Mouse (Mus musculus): ENCODE results near the gene Etnk2.

Gene Etnk2

DNA sequence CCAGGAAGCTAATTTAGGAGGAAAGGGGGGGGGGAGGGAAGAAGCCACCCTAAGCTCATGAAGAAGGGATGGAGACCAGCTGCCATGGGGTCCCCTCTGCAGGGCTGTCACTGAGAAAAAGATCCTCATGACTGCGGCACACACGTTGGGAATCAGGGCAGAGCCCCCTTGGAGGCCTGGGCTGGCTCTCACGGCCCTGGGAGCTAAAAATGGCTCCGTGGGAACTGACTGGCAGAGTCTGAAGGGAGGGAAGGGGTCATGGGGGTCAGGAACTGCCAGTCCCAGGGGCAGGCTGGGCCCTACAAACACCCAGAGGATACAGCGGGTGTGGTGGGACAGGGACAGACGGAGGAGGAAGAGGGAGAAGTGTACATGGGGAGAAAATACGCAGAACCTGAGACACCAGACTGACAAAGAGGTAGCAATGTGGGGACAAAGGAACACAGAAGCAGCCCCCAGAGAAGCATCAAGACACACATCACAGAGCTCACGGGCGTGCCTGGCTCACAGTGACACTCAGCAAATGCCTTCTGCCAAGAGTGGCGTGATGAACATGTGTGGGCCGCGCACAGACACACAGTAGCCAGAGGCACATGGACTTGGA is 19.3 kb downstream of the Etnk2 start:
- no peak for DNase-seq (ENCODE audit: extremely low spot score)

DNA sequence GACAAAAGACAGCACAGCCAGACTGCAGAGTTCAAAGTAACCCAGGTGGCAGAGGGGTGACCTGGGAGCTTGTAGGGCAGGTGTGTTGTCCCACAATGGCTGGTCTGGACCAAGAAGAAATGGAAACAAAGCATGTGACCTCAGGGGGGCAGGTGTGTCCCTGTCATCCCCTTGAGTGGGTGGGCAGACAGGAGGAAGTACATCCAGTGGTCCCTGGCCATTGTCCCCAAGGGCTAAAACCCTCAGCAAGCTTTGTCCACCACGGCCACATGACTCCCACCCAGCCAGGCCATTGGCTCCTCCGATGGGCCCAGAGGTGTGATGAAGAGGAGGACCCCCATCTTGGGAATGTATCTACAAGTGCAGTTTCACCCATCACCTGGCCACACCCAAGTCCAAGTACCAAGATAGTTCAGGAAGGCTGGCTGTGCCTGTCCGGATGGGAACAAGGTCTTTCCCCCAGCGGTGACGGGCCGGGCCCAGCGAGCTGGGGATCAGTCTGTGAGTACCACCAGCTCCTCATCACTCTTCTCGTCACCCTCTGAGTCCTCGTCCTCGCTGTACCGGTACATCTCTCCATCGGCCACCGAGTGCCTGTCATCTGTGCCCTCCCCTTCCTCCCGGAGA is 19.9 kb downstream of the Etnk2 start:
- DNase-seq (ENCODE audit: extremely low spot score): no peak

DNA sequence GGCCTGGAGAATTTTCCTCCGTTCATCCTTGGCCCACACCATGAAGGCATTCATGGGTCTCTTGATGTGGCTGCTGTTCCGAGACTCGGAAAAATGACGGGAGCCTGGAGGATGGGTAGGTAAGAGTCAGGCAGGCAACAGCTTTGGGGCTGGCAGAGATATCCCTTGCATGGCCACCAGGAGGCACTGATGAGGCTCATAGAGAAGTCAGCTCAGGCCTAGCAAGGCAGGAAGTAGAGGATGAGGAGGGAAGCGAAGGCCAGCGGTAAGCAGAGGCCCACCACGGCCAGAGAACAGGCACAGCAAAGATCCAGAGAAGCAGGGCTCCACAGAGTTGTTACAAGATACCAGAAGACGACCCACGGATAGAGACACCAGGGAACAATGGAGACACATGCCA is 22.1 kb downstream of the Etnk2 start:
- DNase-seq (ENCODE audit: extremely low spot score): peak; percentile 80

DNA sequence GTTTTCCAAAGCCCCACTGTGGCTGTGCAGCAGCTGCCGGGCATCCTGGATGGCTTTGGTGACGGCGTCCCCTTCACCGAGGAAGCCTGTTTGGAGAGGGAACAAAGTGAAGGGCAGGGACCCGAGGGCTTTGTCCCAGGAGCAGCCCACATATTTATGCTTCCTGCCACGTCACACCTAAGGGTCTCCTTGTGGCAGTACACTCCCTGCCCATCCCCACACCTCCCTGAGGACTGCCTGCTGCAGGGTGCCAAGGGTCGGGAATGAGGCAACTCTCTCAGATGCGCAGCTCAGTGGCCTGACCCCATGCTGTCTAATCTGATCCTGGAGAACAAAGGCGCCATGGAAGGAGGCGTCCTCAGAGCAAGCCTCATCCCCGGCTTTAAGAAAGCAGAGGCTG is 22.8 kb downstream of the Etnk2 start:
- no peak for DNase-seq (ENCODE audit: extremely low spot score)

DNA sequence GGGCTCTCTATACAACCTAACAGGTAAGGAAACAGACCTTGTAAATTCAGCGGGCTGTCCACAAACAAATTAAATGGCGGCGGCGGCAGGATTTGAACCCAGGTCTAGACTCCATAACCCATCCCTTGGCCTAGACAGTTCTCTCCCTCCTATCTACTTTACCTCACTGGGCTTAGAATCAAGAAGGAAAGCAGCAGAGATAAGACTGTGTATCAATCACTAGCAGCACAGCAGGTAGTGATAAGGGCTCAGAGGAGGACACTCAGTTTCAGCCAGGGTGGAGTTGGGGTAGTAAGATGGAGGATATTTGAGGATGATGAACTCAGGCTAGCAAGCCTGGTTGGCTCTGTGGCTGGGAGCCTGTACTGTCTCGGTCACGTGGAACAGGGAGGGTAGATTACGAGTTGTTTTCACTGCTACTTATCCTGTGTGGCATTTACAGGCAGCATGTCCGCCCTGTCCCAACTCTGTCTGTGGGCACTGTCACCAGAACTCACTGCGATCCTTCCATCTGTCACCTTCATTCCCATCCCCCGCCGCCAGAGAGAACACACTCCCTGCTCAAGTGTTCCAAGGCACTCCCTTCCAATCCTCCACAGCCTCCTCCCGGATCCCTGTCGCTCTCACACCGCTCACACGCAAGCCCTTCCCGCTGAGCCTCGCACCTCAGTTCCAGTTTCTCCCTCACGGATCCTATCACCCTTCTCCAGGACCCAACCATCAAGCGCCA is 24.3 kb downstream of the Etnk2 start:
- no peak for DNase-seq (ENCODE audit: extremely low spot score)

DNA sequence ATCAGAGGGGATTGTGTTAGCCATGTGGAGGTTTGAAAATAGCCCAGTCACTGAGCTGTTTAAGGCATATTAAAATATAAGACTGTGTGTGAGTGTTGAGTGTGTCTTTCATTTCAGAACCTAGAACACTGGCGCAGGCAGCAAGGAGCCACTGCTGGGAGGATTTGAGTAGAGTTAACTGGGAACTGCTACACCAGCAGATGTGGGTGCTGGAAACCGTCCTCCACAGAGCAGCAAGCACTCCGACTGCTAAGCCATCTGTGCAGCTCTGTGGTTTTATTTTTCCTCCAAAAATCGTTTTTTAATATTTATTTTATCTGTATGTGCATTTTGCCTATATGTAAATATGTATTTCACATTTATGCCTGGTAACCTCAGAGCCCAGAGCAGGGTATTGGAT is 31.3 kb downstream of the Etnk2 start:
- no peak for DNase-seq (ENCODE audit: extremely low spot score)

DNA sequence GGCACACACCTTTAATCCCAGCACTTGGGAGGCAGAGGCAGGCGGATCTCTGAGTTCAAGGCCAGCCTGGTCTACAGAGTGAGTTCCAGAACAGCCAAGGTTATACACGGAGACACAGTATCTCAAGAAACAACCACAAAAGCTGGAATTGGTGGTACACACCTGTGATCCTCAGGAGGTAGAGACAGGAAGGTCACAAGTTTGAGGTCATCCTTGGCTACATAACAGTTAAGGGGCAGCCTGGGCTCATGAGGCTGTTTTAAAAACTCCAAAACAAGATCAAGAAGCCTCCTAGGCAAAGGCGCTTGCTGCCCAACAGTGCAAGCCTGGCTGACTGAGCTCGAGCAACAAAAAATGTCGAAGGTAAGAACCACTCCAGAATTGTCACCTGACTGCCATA is 33.3 kb downstream of the Etnk2 start:
- no peak for DNase-seq (ENCODE audit: extremely low spot score)

DNA sequence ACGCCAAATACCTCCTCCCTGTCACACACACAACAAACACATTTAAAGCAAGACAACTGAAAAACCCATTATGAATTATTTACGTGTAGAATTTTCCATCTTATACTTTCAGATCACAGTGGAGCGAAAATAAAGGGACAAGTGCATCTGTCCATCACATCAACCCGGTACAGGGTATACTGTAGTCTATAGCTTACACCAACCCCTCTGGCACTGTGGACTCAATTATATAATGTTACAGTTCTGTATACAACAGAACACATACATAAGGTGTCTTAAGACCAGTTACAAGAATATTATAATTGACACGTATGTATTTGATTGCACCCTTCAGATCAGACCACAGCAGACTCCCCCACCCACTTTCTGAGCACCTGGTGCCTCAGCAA is 33.7 kb downstream of the Etnk2 start:
- no peak for DNase-seq (ENCODE audit: extremely low spot score)

DNA sequence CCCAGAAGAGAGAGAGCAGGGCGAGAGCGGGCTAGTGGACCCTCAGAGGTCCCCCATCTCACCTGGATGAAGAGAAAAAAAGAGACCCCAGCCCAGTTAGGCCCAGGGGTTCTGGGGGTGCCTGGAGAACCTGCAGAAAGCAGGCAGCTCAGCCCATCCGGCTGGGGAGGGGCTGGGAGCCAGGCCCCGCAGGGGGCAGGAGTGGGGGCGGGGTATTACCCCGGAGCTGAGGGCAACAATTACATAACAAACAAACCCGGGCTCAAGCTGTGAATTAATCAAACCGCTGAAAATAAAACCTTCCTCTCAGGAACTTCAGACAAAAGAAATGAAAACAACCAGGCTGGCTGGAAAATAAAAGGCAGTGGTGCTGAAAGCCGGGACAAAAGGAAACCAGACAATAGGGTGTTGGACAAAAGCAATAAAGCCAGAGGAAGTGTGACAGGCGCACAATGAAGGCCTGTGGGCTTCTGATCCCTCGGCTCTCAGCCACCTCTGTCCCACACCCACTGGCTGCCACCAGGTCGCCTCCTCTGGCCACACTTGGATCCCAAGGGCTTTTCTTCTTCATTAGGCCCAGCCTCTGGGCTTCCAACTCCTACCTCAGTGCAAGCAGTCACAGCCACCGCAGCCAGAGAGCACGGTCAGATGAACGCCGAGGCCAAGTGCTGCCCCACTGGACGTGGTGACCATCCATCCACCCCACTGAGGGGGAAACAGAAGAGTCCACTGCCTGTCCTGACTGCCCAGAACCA is 34.3 kb downstream of the Etnk2 start:
- DNase-seq (ENCODE audit: extremely low spot score): peak; percentile 76

DNA sequence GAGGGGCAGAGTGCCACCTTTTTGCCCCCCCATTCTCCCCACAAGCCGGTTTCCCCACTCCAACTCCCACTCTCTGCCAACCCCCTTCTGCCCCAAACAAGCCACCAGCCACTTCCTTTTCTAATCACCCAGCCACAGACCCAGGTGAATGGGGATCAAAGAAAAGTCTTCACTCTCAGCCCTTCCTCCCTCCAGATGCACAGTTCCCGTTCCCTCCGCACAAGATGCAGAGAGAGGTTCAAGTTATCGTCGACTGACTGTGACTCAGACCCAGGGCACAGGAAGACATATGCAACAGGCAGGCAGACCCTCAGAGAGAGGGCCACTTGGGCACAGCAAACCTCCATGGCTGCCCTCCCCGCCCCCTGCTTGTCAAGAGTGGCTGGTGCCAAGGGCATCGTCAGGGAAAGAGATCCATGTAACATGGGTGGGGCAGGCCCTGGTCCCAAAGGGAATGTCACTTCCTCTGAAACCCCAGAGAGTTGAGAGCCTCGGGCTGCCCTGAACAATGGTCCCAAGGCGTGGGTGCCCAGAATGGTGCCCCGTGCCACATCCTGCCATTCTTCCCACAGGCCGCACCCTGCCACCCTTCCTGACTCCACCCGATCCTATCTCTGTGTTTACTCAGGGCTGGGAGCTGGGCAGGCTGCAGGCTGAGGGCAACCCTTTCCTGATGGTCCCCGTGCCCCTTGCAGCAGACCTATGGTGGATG is 36.8 kb downstream of the Etnk2 start:
- DNase-seq (ENCODE audit: extremely low spot score): no peak

DNA sequence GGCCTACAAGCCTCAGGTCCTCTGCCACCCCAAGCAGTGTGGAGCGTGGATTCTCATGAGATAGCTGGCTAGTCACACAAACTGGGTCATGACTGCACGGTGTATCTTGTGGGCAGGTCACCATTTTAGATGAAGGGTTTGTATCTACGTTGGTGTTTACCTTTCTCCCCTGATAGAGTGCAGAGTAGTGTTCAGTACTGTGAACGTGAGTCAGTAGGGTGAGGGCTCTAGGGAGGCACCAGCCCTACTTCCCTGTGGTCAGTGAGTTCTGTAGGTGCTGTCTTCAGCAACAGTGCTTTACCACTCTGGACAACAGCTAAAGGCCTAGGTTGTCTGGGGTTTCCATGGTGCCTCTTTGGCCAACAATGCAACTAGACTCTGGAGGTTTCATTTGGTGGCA is 40.6 kb downstream of the Etnk2 start:
- DNase-seq (ENCODE audit: extremely low spot score): no peak

DNA sequence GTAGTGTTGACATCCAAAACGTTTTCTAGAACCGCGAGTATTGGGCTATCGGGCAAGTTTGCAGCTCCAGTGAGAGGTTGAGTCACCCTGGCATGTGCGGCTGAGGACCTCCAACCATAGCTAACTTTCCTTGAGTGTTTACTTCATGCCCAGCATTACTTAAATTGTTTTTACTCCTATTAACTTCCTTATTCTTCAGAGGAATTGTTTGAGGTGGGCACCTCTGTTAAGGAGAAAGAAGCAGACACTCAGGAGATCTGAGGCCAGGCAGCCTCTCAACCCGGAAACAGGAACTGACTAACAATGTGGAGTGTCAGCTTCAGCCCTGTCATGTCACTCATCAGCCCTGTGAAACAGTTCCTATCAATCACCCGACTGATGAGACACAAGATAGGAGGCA is 43.2 kb downstream of the Etnk2 start:
- DNase-seq (ENCODE audit: extremely low spot score): no peak

DNA sequence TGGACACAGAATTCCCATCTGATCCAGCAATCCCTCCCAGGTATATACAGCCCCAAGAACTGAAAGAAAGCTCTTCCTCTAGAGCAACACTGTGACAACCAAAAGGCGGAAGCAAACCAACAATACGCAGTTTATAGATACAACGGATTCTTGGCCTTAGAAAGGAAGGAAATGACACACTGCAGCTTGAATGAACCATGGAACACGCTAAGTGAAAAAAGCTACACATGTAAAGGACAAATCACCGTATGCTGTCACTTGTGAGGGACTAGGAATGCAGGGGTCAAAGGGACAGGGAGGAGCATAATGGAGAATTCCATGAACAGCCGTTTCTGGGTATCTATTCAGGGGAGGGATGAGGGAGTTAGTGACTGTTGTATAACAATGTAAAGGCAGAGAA is 44.1 kb downstream of the Etnk2 start:
- no peak for DNase-seq (ENCODE audit: extremely low spot score)

DNA sequence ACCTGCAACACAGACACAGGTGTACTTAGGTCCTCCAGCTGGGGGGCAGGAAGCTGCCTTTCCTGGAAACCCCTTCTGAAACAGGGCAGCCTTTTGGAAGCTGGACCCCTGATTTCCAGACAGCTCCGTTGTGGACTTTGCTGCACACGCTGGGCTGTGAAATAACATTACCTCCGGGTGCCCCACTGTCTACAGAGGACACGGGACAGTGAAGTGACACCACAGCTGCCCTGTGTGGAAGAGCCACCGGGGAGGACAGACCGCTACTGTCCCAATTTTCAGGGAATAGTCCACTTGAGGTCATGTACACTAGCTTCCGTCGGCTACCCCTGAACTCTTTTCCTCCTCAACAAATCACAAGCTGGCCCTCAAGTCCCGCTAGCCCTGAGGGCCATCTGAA is 44.9 kb downstream of the Etnk2 start:
- no peak for DNase-seq (ENCODE audit: extremely low spot score)

DNA sequence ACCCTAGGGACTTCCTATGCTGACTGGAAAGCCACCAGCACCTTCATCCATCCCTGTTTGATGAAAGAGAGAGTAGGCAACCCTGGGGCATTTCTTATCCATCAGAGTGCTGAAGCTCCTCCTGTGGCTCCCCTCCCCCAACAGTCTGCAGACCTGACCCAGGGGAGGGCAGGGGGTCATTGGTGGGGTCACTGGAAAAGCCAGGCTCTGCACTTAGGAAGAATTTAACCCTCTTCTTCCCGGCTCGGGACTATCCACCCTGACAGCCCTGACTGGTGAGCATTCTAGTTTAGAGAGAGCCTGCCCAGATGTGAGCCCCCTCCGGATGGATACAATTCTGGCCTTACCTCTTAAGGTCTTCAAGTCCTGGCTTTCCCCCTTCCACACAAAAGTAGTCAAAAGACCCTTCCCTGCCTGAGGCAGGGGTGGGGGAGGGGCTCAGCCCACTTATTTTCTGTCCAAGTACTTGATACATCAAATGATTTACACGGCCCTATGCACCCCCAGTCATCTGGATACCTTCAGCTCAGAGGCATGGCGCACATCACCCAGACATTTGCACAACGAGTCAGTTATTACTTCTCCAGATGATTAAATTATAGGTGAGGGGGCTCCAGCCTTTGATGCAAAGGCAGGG is 45.6 kb downstream of the Etnk2 start:
- peak; percentile 95 for DNase-seq (ENCODE audit: extremely low spot score)

DNA sequence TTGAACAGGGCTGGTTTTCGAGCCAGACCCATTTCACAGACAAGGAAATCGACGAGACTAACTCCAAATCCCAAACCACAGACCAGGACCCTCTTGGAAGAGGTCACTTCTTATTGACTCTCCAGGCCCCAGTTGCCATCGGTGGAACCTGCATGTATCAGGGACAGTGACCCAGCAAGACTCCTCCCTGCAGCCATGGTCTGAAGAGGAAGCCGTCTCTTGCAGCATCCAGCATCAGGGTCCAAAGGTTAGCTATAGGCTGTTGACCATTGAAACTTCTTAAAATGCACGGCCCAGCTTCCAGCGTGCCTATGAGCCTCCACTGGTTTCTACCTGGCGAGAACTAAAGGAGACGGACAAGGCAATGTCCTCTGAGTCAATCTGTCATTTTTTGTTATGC is 46.4 kb downstream of the Etnk2 start:
- no peak for DNase-seq (ENCODE audit: extremely low spot score)

DNA sequence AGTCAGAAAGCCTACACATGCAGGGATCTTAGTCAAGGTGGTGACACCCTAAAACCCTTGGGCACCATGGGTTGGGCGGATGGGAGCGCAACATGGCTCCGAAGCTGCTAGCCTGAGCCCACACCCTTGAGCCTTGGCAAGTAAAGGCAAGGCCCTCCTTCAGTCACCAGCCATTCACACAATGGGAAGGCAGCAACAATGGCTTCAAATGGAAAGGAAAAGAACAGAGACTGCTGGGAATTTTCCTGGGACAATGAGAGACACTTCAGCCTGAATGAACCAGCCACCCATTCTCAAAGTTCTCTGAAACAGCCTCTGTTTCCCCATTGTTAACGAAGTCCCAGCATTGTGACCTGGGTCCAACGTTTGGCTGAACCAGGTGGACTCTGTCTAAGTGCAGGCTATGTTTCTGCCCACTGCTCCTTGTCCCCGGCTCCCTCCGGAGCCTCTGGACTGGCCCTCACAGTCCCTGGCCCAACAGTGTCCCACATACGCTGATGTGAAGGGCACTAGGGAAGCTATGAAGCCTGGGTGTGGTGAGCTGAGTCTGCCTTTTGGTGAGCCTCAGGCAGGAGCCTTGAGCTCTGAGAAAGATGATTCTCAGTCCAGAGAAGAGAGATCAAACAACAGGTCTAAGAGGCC is 48.3 kb downstream of the Etnk2 start:
- DNase-seq (ENCODE audit: extremely low spot score): no peak

DNA sequence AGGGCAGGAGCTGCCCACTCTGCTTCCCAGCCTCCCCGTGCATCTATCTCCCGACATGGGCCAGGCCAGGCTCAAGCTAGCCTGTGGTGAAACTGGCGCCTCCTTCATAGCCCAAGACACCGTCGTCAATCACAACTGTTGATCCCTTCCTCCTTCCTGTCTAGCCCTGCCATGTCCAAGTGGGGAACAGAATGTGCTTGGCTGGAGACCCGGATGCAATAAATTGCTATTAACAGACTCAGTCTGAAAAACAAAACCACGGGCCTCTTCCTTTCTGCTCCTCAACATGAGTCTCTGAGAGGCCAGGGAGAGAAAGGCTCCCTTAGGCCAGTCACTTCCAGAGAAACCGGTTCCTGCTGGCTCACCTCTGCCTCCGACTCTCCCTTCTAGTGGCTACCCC is 49.6 kb downstream of the Etnk2 start:
- DNase-seq (ENCODE audit: extremely low spot score): no peak

DNA sequence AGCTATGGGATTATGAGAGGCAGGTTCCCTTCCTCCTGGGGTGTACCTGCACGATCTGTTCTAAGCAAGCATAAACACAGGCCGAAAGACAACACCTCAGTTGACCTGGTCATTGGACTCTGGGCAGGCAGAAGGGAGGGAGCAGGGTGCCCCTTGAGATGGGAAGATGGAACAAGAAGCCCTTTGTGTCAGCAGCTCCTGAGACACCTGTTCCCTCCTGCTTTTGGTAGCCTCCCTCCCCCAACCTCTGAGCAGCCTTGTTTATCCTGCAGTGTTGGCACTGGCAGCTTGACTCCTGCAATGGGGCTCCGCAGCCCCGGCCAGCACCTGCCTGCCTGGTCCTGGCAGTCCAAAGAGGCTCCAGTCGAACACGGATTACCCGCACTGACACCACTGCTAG is 51.7 kb downstream of the Etnk2 start:
- DNase-seq (ENCODE audit: extremely low spot score): no peak

DNA sequence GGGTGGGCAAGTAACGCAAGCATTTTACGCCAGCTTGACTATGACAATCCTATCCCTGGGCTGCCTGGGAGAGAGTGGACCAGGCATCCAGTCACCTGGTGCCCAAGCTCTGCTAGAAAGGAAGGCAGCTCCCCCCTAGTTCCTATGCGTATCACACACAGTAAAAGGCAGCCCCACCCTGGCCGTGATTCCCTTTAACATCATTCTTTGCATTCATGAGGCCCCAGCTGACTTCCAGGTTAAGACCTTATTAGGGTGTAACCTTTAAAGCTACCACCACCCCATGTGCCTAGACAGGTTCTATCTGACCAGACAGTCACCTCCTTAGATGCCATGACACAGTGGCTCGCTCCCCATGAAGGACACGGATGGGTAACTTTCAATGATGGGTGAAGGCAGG is 52.1 kb downstream of the Etnk2 start:
- no peak for DNase-seq (ENCODE audit: extremely low spot score)

DNA sequence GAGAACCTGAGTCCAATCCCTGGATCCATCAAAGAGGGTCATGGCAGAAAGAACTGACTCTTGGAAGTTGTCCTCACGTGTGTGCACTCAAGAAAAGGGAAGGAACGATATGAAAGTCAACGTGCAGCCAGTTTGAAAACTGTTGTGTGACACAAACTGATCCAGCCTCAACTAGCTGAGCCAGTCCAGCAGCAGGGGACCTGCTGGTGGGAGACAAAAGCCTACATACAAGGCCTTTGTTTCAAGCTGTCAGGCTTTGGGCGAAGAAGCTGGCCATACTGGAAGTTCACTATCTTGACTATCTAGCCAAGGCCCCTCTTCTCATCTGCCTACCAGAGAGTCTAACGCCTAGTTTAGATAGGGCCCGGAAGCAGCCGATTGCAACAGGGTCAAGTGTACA is 53.1 kb downstream of the Etnk2 start:
- DNase-seq (ENCODE audit: extremely low spot score): no peak

All from embryo, embryonic 9.5 days (tissue).